Mouse (Mus musculus) erythroid progenitor cell, adult 5-6 weeks (primary cell): ENCODE measurements at regions not wholly inside any gene's neighbourhood (a gene's known extent, or its start where the extent isn't known, plus 50 kb on each side); places are given as distances from the start of the nearest gene placed in this dataset.

ENCODE experiments used
- ATAC-seq: replicated peaks from 2 replicates; pipeline ENCODE4 v1.8.0; 2016; ENCODE audit warnings: moderate number of reproducible peaks, mild to moderate bottlenecking, moderate TSS enrichment, inconsistent platforms; ENCODE audit not compliant: poor library complexity, low FRiP score, severe bottlenecking

GRCm38 (mm10) chr10:21218431-21218830 is 57.6 kb upstream of the Myb start:
- ATAC-seq: no peak

- no peak for ATAC-seq
Measured at GRCm38 (mm10) chr10:21220795-21221194, 60.0 kb upstream of the Myb start.

GRCm38 (mm10) chr10:21221290-21221926 is 60.6 kb upstream of the Myb start:
- 0 out of 2 replicates have a peak, but pooled peaks have one; percentile 25 for ATAC-seq

GRCm38 (mm10) chr10:21222104-21223034 is 61.6 kb upstream of the Myb start:
- ATAC-seq: no peak

GRCm38 (mm10) chr10:21223104-21223910 is 62.5 kb upstream of the Myb start:
- ATAC-seq: no peak

- no peak for ATAC-seq
Measured at GRCm38 (mm10) chr10:21224229-21224628, 63.4 kb upstream of the Myb start.

- no peak for ATAC-seq
Measured at GRCm38 (mm10) chr10:21226210-21226609, 65.4 kb upstream of the Myb start.

GRCm38 (mm10) chr10:21227764-21228163 is 67.0 kb upstream of the Myb start:
- no peak for ATAC-seq

- peak; percentile 96 for ATAC-seq
Measured at GRCm38 (mm10) chr10:21228557-21228956, 67.2 kb upstream of the Hbs1l start.

GRCm38 (mm10) chr10:21235172-21235571 is 60.6 kb upstream of the Hbs1l start:
- no peak for ATAC-seq

- ATAC-seq: no peak
Measured at GRCm38 (mm10) chr10:21237000-21237399, 58.8 kb upstream of the Hbs1l start.

GRCm38 (mm10) chr10:21239451-21239850 is 56.3 kb upstream of the Hbs1l start:
- ATAC-seq: no peak

GRCm38 (mm10) chr10:21241557-21242222 is 54.1 kb upstream of the Hbs1l start:
- ATAC-seq: peak; percentile 78

- no peak for ATAC-seq
Measured at GRCm38 (mm10) chr10:21242471-21243231, 53.1 kb upstream of the Hbs1l start.

- no peak for ATAC-seq
Measured at GRCm38 (mm10) chr10:21244849-21245453, 50.8 kb upstream of the Hbs1l start.

- ATAC-seq: no peak
Measured at GRCm38 (mm10) chr10:21245558-21245957, 50.2 kb upstream of the Hbs1l start.
